Mouse (Mus musculus): ENCODE measurements around the gene Med21.

Med21 gene

GRCm38 (mm10) chr6:146642276-146643183 lies at the start of gene Med21, which contains the start of gene Tm7sf3:
TSS of gene Med21 (plus strand) at chr6:146642547.
TSS of gene Tm7sf3 (minus strand) at chr6:146642824.
- DNase-seq: peak; percentile 100

DNA sequence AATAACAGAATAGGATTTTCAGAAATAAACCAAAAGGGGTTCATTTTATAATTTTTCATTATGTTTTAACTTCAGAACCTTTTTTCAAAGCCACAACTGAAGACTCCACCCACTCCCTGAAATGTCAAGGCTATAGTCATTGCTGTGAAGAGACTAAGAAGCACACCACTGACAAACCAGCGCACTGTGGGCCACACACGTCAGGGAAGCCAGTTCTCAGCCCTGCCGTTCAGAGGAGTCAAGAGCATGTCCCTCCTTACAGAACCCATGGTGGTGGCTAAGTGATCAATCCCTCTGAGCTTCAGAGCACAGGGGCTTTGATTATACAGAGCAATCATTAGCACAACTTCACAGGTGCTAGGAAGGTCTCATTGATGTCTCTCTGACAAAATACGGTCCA lies 39.7 kb upstream of the Med21 start:
- DNase-seq: no peak

DNA sequence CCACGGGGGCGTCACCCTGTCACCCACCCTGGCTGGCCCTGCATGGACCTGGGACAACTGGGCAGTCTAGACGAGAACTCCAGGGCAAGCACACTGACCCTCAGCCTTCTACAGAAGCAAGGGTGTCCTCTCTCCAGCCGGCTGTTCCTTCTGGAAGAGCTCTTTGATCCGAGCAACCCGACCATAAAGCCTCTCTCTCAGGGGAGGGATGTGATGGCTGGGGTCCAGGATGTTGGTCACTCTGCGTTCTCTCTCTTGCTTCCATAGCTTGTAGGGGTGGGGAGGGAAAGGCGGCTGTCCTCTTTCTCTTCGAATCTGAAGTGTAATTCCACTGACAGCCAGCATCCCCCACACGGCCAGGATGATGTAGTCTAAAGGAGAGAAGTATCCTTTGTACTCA lies 38.7 kb upstream of the Med21 start:
- no peak for DNase-seq

GRCm38 (mm10) chr6:146611385-146611784 lies 31.0 kb upstream of the Med21 start:
- no peak for DNase-seq

DNA sequence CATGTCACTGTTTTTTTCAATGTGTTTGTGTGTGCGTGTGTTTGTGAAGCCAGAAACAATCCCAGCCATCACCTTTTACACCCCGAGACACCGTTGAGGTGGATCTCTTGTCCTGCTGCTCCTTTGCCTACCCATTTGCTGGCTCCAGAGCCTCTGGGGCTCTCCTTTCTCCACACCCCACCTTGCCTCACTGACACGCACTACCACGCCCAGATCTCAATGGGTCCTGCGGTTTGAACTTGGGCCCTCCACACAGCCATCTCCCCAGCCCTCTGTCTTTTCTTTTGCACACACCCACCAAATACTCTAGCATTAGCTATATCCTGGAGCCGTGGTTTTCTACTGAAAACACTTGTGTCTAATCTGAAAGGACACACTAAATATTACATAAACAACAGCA lies 30.4 kb upstream of the Med21 start:
- DNase-seq: no peak

DNA sequence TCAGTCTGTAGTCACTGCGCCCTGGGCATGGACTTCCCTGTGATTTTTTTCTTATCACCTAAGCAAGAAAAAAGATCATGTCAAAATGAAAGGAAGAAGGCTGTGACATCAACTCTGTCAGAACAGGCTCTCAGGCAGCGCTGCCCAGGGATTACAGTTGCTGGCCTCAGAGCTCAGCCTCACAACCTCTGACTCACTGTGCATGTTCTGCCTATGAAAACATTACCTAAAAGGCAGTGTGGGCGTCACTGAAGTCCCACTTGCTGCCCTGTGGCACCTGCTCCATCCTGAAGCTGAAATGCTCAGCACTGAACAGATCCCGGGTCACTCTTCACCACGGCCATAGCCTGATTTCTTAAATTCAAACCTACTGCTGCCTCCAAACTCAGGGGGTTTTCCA lies 29.6 kb upstream of the Med21 start:
- no peak for DNase-seq

DNA sequence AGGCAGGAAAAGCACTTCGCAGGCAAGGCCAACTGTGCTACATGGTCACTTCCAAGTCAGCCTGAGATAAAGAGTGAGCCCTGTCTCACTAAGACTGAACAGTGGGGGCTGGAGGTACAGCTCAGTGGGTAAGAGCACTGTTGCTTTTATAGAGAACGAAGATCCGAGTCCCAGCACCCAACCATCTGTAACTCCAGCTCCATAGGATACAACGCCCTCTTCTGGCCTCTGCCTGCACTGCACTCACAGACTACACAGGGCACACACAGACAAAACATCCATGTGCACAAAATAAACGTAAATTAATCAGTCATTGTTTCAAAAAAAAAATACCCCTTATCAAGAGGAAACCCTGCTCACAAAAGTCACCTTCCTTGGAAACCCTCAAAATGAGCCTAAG lies 28.4 kb upstream of the Med21 start:
- DNase-seq: no peak

DNA sequence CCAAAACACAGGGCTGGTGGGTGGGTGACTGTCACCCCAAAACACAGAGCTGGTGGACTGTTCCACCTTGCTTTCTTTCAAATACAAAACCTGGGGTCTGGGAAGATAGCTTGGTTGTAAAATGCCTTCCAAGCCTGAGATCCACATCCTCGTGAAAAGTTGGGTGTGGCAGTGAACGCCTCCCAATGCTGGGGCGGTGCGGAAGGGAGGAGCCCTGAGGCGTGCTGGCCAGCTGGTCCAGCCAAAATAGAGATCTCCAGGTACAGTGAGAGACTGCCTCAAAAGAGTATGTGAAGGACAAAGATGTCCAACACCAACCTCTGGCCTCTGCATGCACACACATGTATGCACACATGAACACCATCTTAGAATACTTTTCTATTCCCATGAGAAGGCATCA lies 27.8 kb upstream of the Med21 start:
- no peak for DNase-seq

DNA sequence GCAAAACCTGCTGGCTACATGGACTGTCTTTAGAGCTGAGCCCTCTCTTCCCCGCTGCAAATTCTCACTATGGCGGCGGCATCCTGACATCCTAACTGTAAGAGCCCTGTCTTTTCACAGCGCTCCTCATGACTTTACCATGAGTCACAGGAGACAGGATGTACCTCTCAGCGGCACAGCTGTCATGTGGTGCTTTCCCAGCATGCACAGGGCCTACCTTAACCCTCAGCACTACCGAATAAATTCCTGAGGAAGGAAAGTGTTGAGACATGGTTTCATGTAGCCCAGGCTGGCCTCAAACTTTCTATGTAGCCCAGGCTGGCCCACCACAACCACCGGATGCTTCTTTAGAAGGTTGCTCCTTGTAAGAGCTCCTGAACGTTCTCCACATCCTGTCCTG lies 26.5 kb upstream of the Med21 start:
- DNase-seq: no peak

DNA sequence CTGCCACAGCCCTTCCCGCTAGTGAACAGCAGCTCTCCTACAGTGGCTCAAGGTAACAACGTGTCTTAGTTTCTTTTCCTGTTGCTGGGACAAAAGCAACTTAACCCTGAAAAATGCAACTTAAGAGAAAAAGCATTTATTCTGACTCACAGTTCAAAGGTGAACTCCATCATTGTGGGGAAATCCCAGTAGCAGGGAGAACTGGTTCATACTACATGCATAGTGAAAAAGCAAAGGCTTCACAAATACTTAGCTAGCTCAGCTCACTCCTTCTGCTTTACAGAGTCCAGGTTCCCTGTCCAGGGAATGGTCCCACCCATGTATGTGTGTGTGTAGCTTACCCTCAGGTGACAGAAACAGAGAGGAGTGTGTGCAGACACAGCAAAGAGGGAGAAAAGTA lies 25.7 kb upstream of the Med21 start:
- DNase-seq: no peak

- no peak for DNase-seq
These were observed 14.2 kb upstream of the Med21 start for GRCm38 (mm10) chr6:146628123-146628522.

GRCm38 (mm10) chr6:146629781-146630756 lies 12.3 kb upstream of the Med21 start:
- DNase-seq: no peak

- no peak for DNase-seq
These were observed 11.4 kb upstream of the Med21 start for GRCm38 (mm10) chr6:146630961-146631360.

DNA sequence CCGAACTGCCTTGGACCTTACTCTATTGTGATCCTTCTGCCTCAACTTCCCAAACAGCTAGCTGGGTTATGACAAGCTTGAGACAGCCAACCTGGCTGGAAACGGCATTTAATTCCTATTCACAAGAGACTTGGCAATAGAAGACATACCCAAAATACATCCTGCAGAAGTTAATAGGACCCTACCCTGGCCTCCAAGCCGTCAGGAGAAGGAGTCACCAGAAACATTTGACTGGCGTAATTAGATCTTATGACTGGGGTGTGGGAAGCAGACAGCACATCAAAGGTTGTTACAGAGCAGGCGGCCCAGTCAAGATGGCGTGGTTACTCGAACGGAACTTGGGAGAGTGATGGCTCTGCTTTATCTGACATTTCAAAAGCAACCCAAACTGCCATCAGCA lies 10.5 kb upstream of the Med21 start:
- DNase-seq: no peak

DNA sequence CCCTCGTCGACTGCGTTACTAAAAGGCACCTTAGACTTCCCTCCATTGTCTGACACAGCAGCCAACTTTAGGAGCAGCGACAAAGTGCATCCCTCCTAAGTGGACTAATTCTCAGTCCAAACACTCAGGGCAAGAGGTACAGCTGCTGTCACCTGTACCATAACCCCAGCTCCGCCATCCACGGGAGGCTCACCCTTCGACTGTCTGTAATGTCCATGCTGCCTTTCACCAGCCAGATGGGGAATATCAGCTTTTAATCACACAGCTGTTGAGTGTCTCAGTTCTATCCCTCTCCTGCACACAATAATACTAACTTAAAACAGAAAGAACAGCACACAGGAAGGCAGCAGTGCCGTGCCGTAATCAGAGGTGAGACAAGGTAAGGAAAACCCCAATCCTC lies 9.9 kb upstream of the Med21 start:
- no peak for DNase-seq

DNA sequence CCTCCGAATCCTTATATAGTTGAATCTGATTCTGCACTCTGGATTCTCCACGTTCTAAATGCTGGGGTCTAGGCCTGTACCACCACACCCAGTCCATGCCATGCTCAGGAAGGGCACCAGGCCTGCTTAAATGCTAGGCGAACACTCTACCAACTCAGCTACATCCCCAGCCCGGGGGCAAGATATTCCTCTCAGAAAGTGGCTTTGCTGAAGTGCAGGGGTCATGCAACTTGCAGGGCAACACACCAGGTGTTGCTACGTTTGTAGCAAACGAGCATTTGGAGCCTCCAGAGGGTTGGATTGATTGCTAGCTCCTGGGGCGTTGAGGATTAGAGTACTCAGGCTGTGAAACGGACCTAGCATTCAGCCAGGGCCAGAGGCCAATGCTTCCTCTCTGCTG lies 9.2 kb upstream of the Med21 start:
- no peak for DNase-seq

GRCm38 (mm10) chr6:146633629-146634014 lies 8.7 kb upstream of the Med21 start:
- no peak for DNase-seq

GRCm38 (mm10) chr6:146634015-146634722 lies 8.2 kb upstream of the Med21 start:
- DNase-seq: peak; percentile 87

GRCm38 (mm10) chr6:146634759-146635606 lies 7.4 kb upstream of the Med21 start:
- no peak for DNase-seq

GRCm38 (mm10) chr6:146636482-146636881 lies 5.9 kb upstream of the Med21 start:
- no peak for DNase-seq

DNA sequence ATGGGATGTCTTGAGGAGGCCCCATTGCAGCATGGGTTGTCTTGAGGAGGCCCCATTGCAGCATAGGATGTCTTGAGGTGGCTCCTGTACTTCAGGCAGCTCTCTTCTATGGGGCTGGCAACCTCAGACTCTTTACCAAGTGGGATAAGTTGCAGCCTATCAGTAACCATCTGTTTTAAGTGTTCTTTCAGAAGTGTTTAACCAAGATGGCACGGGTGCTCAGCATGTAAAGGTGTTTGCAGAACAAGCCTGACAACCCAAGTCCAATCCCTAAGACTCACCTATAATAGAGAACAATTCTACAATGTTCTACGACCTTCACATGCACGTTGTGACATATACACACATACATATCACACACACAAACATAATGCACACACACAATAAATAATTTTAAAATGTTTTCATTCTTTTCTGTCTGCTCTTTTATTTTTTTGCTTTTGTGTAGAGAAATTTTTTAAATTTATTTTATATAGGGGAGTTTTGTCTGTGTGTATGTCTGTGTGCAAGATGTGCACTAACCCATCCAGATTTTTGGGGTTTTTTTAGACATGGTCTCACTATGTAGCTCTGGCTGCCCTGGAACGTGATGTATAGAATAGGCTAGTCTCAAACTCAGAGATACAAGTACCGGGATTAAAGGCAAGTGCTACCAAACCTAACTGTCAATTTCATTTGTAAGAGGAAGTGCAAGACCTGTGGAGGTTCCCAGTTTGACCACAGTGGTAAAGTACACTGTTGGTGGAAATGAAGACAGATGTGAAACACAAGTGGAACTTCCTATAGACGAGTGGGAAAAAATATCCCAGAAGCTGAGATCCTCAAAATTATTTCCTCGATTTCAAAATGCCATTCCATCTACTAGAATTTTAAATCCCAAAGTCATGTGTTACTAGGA lies 2.0 kb upstream of the Med21 start:
- no peak for DNase-seq
